Mouse (Mus musculus): ENCODE data around the gene Zbtb20.

DNA sequence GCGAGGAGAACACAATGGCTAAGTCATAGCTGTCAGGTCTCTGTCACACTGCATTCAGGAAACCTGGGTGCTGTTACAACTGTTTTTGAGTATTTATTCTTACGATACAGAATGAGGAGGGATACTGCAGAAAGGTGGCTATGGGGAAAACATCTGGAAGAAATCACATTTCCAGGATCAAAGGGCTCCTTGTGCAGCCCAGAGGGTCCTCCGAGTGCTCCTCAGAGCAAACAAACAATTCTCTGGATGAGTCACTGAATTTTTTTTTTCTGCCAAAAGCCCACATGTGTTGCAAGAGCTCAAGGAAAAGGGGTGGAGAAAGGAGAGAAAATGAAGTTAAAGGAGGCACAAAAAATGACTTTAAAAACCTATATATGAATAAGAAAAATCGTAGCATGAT is 345.6 kb downstream of the Zbtb20 start:
- no peak for TF ChIP-seq POLR2A (IDR thresholded peaks at IDR 0.05; ENCODE audit: low read depth, low read length)
- no peak for TF ChIP-seq CTCF (IDR thresholded peaks at IDR 0.05; ENCODE audit: extremely low read depth, insufficient read length, insufficient replicate concordance, low read depth, low read length)

Data from small intestine, adult 2 months (tissue).